Mouse (Mus musculus): ENCODE measurements at regions not wholly inside any gene's neighbourhood (a gene's known extent, or its start where the extent isn't known, plus 50 kb on each side); places are given as distances from the start of the nearest gene placed in this dataset.
A peak's percentile ranks its signal among the peaks of the same experiment; 100 is the strongest.

GRCm38 (mm10) chr19:21913005-21913670 lies 135.0 kb downstream of the Cemip2 start:
- peak; percentile 66 for DNase-seq (ENCODE audit: low read depth)

- peak; percentile 88 for DNase-seq (ENCODE audit: low read depth)
Observed at GRCm38 (mm10) chr19:21913748-21914611, 135.8 kb downstream of the Cemip2 start.

GRCm38 (mm10) chr19:21914658-21915057 lies 136.5 kb downstream of the Cemip2 start:
- no peak for DNase-seq (ENCODE audit: low read depth)

GRCm38 (mm10) chr19:21918113-21918512 lies 140.0 kb downstream of the Cemip2 start:
- DNase-seq (ENCODE audit: low read depth) = no peak

GRCm38 (mm10) chr19:21919074-21919473 lies 140.9 kb downstream of the Cemip2 start:
- DNase-seq (ENCODE audit: low read depth) = no peak

- DNase-seq (ENCODE audit: low read depth) = peak; percentile 66
Observed at GRCm38 (mm10) chr19:21940114-21940513, 162.0 kb downstream of the Cemip2 start.

GRCm38 (mm10) chr19:21941720-21942119 lies 163.6 kb downstream of the Cemip2 start:
- peak; percentile 36 for DNase-seq (ENCODE audit: low read depth)

GRCm38 (mm10) chr19:21942286-21942685 lies 164.1 kb downstream of the Cemip2 start:
- DNase-seq (ENCODE audit: low read depth) = peak; percentile 67

- peak; percentile 70 for DNase-seq (ENCODE audit: low read depth)
Observed at GRCm38 (mm10) chr19:21943407-21943806, 165.3 kb downstream of the Cemip2 start.

GRCm38 (mm10) chr19:21946262-21946922 lies 168.2 kb downstream of the Cemip2 start:
- DNase-seq (ENCODE audit: low read depth) = peak; percentile 95

- no peak for DNase-seq (ENCODE audit: low read depth)
Observed at GRCm38 (mm10) chr19:21948030-21948429, 169.9 kb downstream of the Cemip2 start.

- DNase-seq (ENCODE audit: low read depth) = no peak
Observed at GRCm38 (mm10) chr19:21962635-21963034, 176.2 kb upstream of the Trpm3 start.

GRCm38 (mm10) chr19:21989857-21990256 lies 149.0 kb upstream of the Trpm3 start:
- DNase-seq (ENCODE audit: low read depth) = no peak

- no peak for DNase-seq (ENCODE audit: low read depth)
Observed at GRCm38 (mm10) chr19:21990970-21991369, 147.9 kb upstream of the Trpm3 start.

GRCm38 (mm10) chr19:21991413-21991812 lies 147.4 kb upstream of the Trpm3 start:
- no peak for DNase-seq (ENCODE audit: low read depth)

GRCm38 (mm10) chr19:21999621-22000020 lies 139.2 kb upstream of the Trpm3 start:
- no peak for DNase-seq (ENCODE audit: low read depth)

- peak; percentile 37 for DNase-seq (ENCODE audit: low read depth)
Observed at GRCm38 (mm10) chr19:22008053-22008935, 130.6 kb upstream of the Trpm3 start.

GRCm38 (mm10) chr19:22010239-22010638 lies 128.6 kb upstream of the Trpm3 start:
- DNase-seq (ENCODE audit: low read depth) = no peak

GRCm38 (mm10) chr19:22015854-22016610 lies 122.8 kb upstream of the Trpm3 start:
- DNase-seq (ENCODE audit: low read depth) = no peak

- DNase-seq (ENCODE audit: low read depth) = no peak
Observed at GRCm38 (mm10) chr19:22017425-22017824, 121.4 kb upstream of the Trpm3 start.

GRCm38 (mm10) chr19:22027577-22027976 lies 111.3 kb upstream of the Trpm3 start:
- peak; percentile 61 for DNase-seq (ENCODE audit: low read depth)
